Mouse (Mus musculus): ENCODE measurements around the gene Pttg1ip. TPM values are rescaled to one million over a fixed set of nuclear protein-coding genes. Genes with fewer than 3 reads are reported as not detected.

Gene Pttg1ip
- polyA plus RNA-seq, 1 experiment from 2014 or later = 339 TPM

- in situ Hi-C loops (cut with MboI; ENCODE audit: low pct_unique_long_range_greater_than_20kb) = no loop called here
- ATAC-seq (no peak), DNase-seq (ENCODE audit: low read depth, low spot score) (no peak)
- TF ChIP-seq CTCF (IDR thresholded peaks at IDR 0.05) = no peak
- CTCF ChIA-PET = no interaction called here
- no peaks in the 10 kb centered on the region for H3K27me3 ChIP-seq
- POLR2A ChIA-PET = interaction anchor here (1.0 to 2.0 kb wide), 2 partner anchors 10 to 17 kb away, joined by 3 to 4 read pairs; no protein-coding TSS in a partner anchor
Observed at GRCm38 (mm10) chr10:77621546-77621945, 40.0 kb downstream of the Pttg1ip start.

GRCm38 (mm10) chr10:77622055-77622988 is 40.8 kb downstream of the Pttg1ip start, which contains the start of gene Ube2g2:
TSS of gene Ube2g2 (plus strand) at chr10:77622275.
- H3K27me3 ChIP-seq = no peaks in the 10 kb centered on the region
- in situ Hi-C loops (cut with MboI; ENCODE audit: low pct_unique_long_range_greater_than_20kb) = no loop called here
- POLR2A ChIA-PET = interaction anchor here (1.0 to 2.0 kb wide), 2 partner anchors 11 to 16 kb away, joined by 3 to 4 read pairs; no protein-coding TSS in a partner anchor
- no peak for TF ChIP-seq CTCF (IDR thresholded peaks at IDR 0.05)
- DNase-seq (ENCODE audit: low read depth, low spot score) (no peak), ATAC-seq (peak; percentile 55)
- CTCF ChIA-PET = interaction anchor here (1.3 kb wide), 1 partner anchor 42 kb away, joined by 3 read pairs; no protein-coding TSS in a partner anchor

- in situ Hi-C loops (cut with MboI; ENCODE audit: low pct_unique_long_range_greater_than_20kb) = no loop called here
- H3K27me3 ChIP-seq = no peaks in the 10 kb centered on the region
- ChIA-PET POLR2A (interaction anchor here (0.7 to 2.0 kb wide), 2 partner anchors 15 to 16 kb away, joined by 3 to 4 read pairs; no protein-coding TSS in a partner anchor), CTCF (interaction anchor here (1.3 kb wide), 1 partner anchor 43 kb away, joined by 3 read pairs; no protein-coding TSS in a partner anchor)
- ATAC-seq = no peak
- TF ChIP-seq CTCF (IDR thresholded peaks at IDR 0.05) = no peak
- no peak for DNase-seq (ENCODE audit: low read depth, low spot score)
Observed at GRCm38 (mm10) chr10:77623069-77623492, 41.6 kb downstream of the Pttg1ip start.

- no peak for TF ChIP-seq CTCF (IDR thresholded peaks at IDR 0.05)
- in situ Hi-C loops (cut with MboI; ENCODE audit: low pct_unique_long_range_greater_than_20kb) = no loop called here
- no peaks in the 10 kb centered on the region for H3K27me3 ChIP-seq
- DNase-seq (ENCODE audit: low read depth, low spot score) = no peak
- CTCF ChIA-PET = interaction anchor here (1.3 kb wide), 1 partner anchor 43 kb away, joined by 3 read pairs; no protein-coding TSS in a partner anchor
- POLR2A ChIA-PET = interaction anchor here (0.7 kb wide), 1 partner anchor 17 kb away, joined by 3 read pairs; no protein-coding TSS in a partner anchor
- ATAC-seq = no peak
Observed at GRCm38 (mm10) chr10:77623639-77624400, 42.3 kb downstream of the Pttg1ip start.

- ATAC-seq (no peak), DNase-seq (ENCODE audit: low read depth, low spot score) (no peak)
- CTCF ChIA-PET = no interaction called here
- in situ Hi-C loops (cut with MboI; ENCODE audit: low pct_unique_long_range_greater_than_20kb) = no loop called here
- no peak for TF ChIP-seq CTCF (IDR thresholded peaks at IDR 0.05)
- POLR2A ChIA-PET = no interaction called here
- no peaks in the 10 kb centered on the region for H3K27me3 ChIP-seq
Observed at GRCm38 (mm10) chr10:77624570-77624995, 43.1 kb downstream of the Pttg1ip start.

- CTCF ChIA-PET = no interaction called here
- ATAC-seq (no peak), DNase-seq (ENCODE audit: low read depth, low spot score) (no peak)
- TF ChIP-seq CTCF (IDR thresholded peaks at IDR 0.05) = no peak
- POLR2A ChIA-PET = no interaction called here
- no peaks in the 10 kb centered on the region for H3K27me3 ChIP-seq
- in situ Hi-C loops (cut with MboI; ENCODE audit: low pct_unique_long_range_greater_than_20kb) = no loop called here
Observed at GRCm38 (mm10) chr10:77626036-77626435, 44.5 kb downstream of the Pttg1ip start.

GRCm38 (mm10) chr10:77626591-77626990 is 45.1 kb downstream of the Pttg1ip start:
- TF ChIP-seq CTCF (IDR thresholded peaks at IDR 0.05) = no peak
- DNase-seq (ENCODE audit: low read depth, low spot score) (no peak), ATAC-seq (no peak)
- H3K27me3 ChIP-seq = no peaks in the 10 kb centered on the region
- in situ Hi-C loops (cut with MboI; ENCODE audit: low pct_unique_long_range_greater_than_20kb) = no loop called here
- POLR2A ChIA-PET = no interaction called here
- CTCF ChIA-PET = interaction anchor here (0.8 to 2.1 kb wide), 6 partner anchors 16 to 249 kb away, joined by 3 to 5 read pairs (median 3); no protein-coding TSS in a partner anchor

GRCm38 (mm10) chr10:77627497-77627896 is 46.0 kb downstream of the Pttg1ip start:
- in situ Hi-C loops (cut with MboI; ENCODE audit: low pct_unique_long_range_greater_than_20kb) = no loop called here
- TF ChIP-seq CTCF (IDR thresholded peaks at IDR 0.05) = no peak
- DNase-seq (ENCODE audit: low read depth, low spot score) = no peak
- CTCF ChIA-PET = interaction anchor here (0.7 to 2.1 kb wide), 12 partner anchors 11 to 297 kb away, joined by 3 to 5 read pairs (median 3); no protein-coding TSS in a partner anchor
- H3K27me3 ChIP-seq = no peaks in the 10 kb centered on the region
- no peak for ATAC-seq
- POLR2A ChIA-PET = no interaction called here

GRCm38 (mm10) chr10:77629163-77629562 is 47.6 kb downstream of the Pttg1ip start:
- POLR2A ChIA-PET = no interaction called here
- CTCF ChIA-PET = no interaction called here
- in situ Hi-C loops (cut with MboI; ENCODE audit: low pct_unique_long_range_greater_than_20kb) = no loop called here
- no peaks in the 10 kb centered on the region for H3K27me3 ChIP-seq
- TF ChIP-seq CTCF (IDR thresholded peaks at IDR 0.05) = no peak
- DNase-seq (ENCODE audit: low read depth, low spot score) (no peak), ATAC-seq (no peak)

GRCm38 (mm10) chr10:77629970-77630369 is 48.5 kb downstream of the Pttg1ip start:
- ATAC-seq (no peak), DNase-seq (ENCODE audit: low read depth, low spot score) (no peak)
- in situ Hi-C loops (cut with MboI; ENCODE audit: low pct_unique_long_range_greater_than_20kb) = loop anchor here (10.0 kb wide), 1 partner anchor 345 kb away; the partner anchor contains the start of genes 1810043G02Rik and Trpm2
- POLR2A ChIA-PET = no interaction called here
- no peaks in the 10 kb centered on the region for H3K27me3 ChIP-seq
- CTCF ChIA-PET = no interaction called here
- TF ChIP-seq CTCF (IDR thresholded peaks at IDR 0.05) = no peak
